In genomic region chr11:5005528-5005927, GRCm38 (mm10) we compare ENCODE assay signal across 23 mouse cellular contexts. TPM values are rescaled to one million over a fixed set of nuclear protein-coding genes. Genes with fewer than 3 reads are reported as not detected.
DNase-seq lines count a peak whose midpoint lies in the region; ATAC-seq and TF ChIP-seq lines count a peak whose summit lies in the region.
"Had no signal": no experiment of that assay in that cellular context is flagged by ENCODE, and none has a peak within 500 bp of the region (broad histone marks: within the 10 kb centered on the region; RNA-seq: fewer than 3 reads in every experiment).

No protein-coding gene starts in this region.

- no peak for TF ChIP-seq CTCF in intestine, postnatal 0 days (IDR thresholded peaks at IDR 0.05; ENCODE audit: low read depth)
- TF ChIP-seq CTCF in liver, embryonic 14.5 days (IDR thresholded peaks at IDR 0.05; ENCODE audit: low read depth): no peak
- TF ChIP-seq CTCF in liver, postnatal 0 days (IDR thresholded peaks at IDR 0.05; ENCODE audit: low read depth): no peak
- TF ChIP-seq CTCF in thymus, adult 2 months (IDR thresholded peaks at IDR 0.05; ENCODE audit: borderline replicate concordance, control insufficient read depth, extremely low read depth, insufficient read depth, low read length, poor library complexity): no peak

- H3K9ac ChIP-seq in intestine, embryonic 15.5 days: no peak overlapping the region
- no peak overlapping the region for H3K9ac ChIP-seq in intestine, postnatal 0 days (ENCODE audit: low read depth, low read length)
- H3K9ac ChIP-seq in liver, embryonic 14.5 days (replicated peaks): no peak overlapping the region; the same call in 1 of the 2 replicates
- no peak overlapping the region for H3K9ac ChIP-seq in liver, postnatal 0 days (replicated peaks)
- H3K9ac ChIP-seq: embryonic facial prominence, embryonic 12.5 days; embryonic facial prominence, embryonic 15.5 days; forebrain, postnatal 0 days; hindbrain, embryonic 12.5 days had no signal

- no peak for DNase-seq in liver, embryonic 14.5 days (ENCODE audit: low read depth in 3 of 3, low spot score in 3 of 3)
- DNase-seq in liver, postnatal 0 days: no peak
- DNase-seq in thymus, adult 2 months: no peak
- DNase-seq in cerebellum, adult 8-10 months: no peak
- DNase-seq in lung, postnatal 14 days: no peak
- DNase-seq in kidney, postnatal 4 days: no peak
- DNase-seq: adrenal gland, postnatal 10 days; adrenal gland, postnatal 36 days; cerebellum, adult 18-20 months; cerebellum, adult 9-11 months; cerebellum, postnatal 25 days; forebrain, postnatal 0 days; gastrocnemius, adult 2 months; gastrocnemius, postnatal 14 days; heart, adult 11 months had no signal

- no peaks in the 10 kb centered on the region for H3K27me3 ChIP-seq in intestine, embryonic 15.5 days (replicated peaks)
- H3K27me3 ChIP-seq in intestine, postnatal 0 days (replicated peaks; ENCODE audit: control insufficient read depth, insufficient read depth, low read length): no peaks in the 10 kb centered on the region
- no peaks in the 10 kb centered on the region for H3K27me3 ChIP-seq in liver, embryonic 14.5 days (ENCODE audit: control insufficient read depth, insufficient read depth, low read length)
- H3K27me3 ChIP-seq in liver, postnatal 0 days (ENCODE audit: insufficient read depth, low read length): no peaks in the 10 kb centered on the region
- H3K27me3 ChIP-seq in thymus, adult 2 months (ENCODE audit: control insufficient read depth, insufficient read depth, low read length): no peaks in the 10 kb centered on the region
- H3K27me3 ChIP-seq: embryonic facial prominence, embryonic 12.5 days; embryonic facial prominence, embryonic 15.5 days; hindbrain, embryonic 12.5 days; Patski had no signal

- H3K9me3 ChIP-seq in intestine, embryonic 15.5 days: no peaks in the 10 kb centered on the region
- no peaks in the 10 kb centered on the region for H3K9me3 ChIP-seq in intestine, postnatal 0 days (ENCODE audit: control insufficient read depth)
- H3K9me3 ChIP-seq in liver, embryonic 14.5 days (ENCODE audit: control insufficient read depth, low read length): no peaks in the 10 kb centered on the region
- no peaks in the 10 kb centered on the region for H3K9me3 ChIP-seq in liver, postnatal 0 days (ENCODE audit: low read length)
- H3K9me3 ChIP-seq: embryonic facial prominence, embryonic 12.5 days; embryonic facial prominence, embryonic 15.5 days; hindbrain, embryonic 12.5 days had no signal

- H3K4me1 ChIP-seq in intestine, embryonic 15.5 days (replicated peaks): no peaks in the 10 kb centered on the region; the same call in 1 of the 2 replicates
- 0 out of 2 replicates have a peak, but pooled peaks cover 5% of the 10 kb centered on the region for H3K4me1 ChIP-seq in intestine, postnatal 0 days (replicated peaks; ENCODE audit: control insufficient read depth, insufficient read depth, low read length)
- peaks cover 70 to 75% of the 10 kb centered on the region in 2 experiments for H3K4me1 ChIP-seq in liver, embryonic 14.5 days (replicated peaks; ENCODE audit: control insufficient read depth in 2 of 2, insufficient read depth in 2 of 2, low read length in 1 of 2)
- H3K4me1 ChIP-seq in liver, postnatal 0 days (ENCODE audit: insufficient read depth): peaks cover 37% of the 10 kb centered on the region
- no peaks in the 10 kb centered on the region for H3K4me1 ChIP-seq in thymus, adult 2 months (replicated peaks; ENCODE audit: control insufficient read depth, insufficient read depth, low read length)
- H3K4me1 ChIP-seq: embryonic facial prominence, embryonic 12.5 days; hindbrain, embryonic 12.5 days had no signal

- H3K4me3 ChIP-seq in intestine, embryonic 15.5 days (replicated peaks): no peak overlapping the region
- no peak overlapping the region for H3K4me3 ChIP-seq in intestine, postnatal 0 days (ENCODE audit: low read depth, low read length)
- H3K4me3 ChIP-seq in liver, embryonic 14.5 days (ENCODE audit: insufficient read depth in 1 of 2, low read depth in 2 of 2, low read length in 2 of 2): no peak overlapping the region
- H3K4me3 ChIP-seq in liver, postnatal 0 days (ENCODE audit: low read depth, low read length): no peak overlapping the region
- H3K4me3 ChIP-seq in thymus, adult 2 months (ENCODE audit: control insufficient read depth, insufficient read depth, low read length): no peak overlapping the region
- H3K4me3 ChIP-seq: embryonic facial prominence, embryonic 12.5 days; embryonic facial prominence, embryonic 15.5 days; gastrocnemius, adult 2 months; hindbrain, embryonic 12.5 days had no signal

- no peak overlapping the region for H3K4me2 ChIP-seq in intestine, embryonic 15.5 days (replicated peaks)
- no peak overlapping the region for H3K4me2 ChIP-seq in intestine, postnatal 0 days (replicated peaks; ENCODE audit: low read depth)
- peak overlapping the region; percentile 31 for H3K4me2 ChIP-seq in liver, embryonic 14.5 days (ENCODE audit: low read depth)
- H3K4me2 ChIP-seq in liver, postnatal 0 days (ENCODE audit: low read depth, low read length): no peak overlapping the region
- H3K4me2 ChIP-seq: embryonic facial prominence, embryonic 12.5 days; embryonic facial prominence, embryonic 15.5 days; heart, embryonic 11.5 days; hindbrain, embryonic 12.5 days had no signal

- peak overlapping the region; percentile 22; the same call in 1 of the 2 replicates for H3K27ac ChIP-seq in intestine, embryonic 15.5 days
- H3K27ac ChIP-seq in intestine, postnatal 0 days (ENCODE audit: low read depth, low read length): no peak overlapping the region
- H3K27ac ChIP-seq in liver, embryonic 14.5 days: peak overlapping the region; percentile 71
- 0 out of 2 replicates have a peak overlapping the region, but pooled peaks have one; percentile 23 for H3K27ac ChIP-seq in liver, postnatal 0 days (ENCODE audit: low read depth)
- H3K27ac ChIP-seq in thymus, adult 2 months (ENCODE audit: control insufficient read depth, insufficient read depth, low read length): no peak overlapping the region
- H3K27ac ChIP-seq: embryonic facial prominence, embryonic 12.5 days; embryonic facial prominence, embryonic 15.5 days; gastrocnemius, adult 2 months; hindbrain, embryonic 12.5 days had no signal

- ATAC-seq in intestine, embryonic 15.5 days: peak; percentile 56; the same call in 1 of the 2 replicates
- peak; percentile 65; the same call in 1 of the 2 replicates for ATAC-seq in intestine, postnatal 0 days
- ATAC-seq in liver, embryonic 14.5 days (ENCODE audit: insufficient read depth): no peak
- no peak for ATAC-seq in liver, postnatal 0 days
- ATAC-seq: forebrain, embryonic 14.5 days; forebrain, postnatal 0 days; Patski had no signal

- WGBS in intestine, embryonic 15.5 days: 81% methylated on average over 2 of the region's 2 CpGs
- WGBS in intestine, postnatal 0 days: 47% methylated on average over 2 of the region's 2 CpGs
- WGBS in liver, embryonic 14.5 days (ENCODE audit: insufficient replicate concordance): 84% methylated on average over 2 of the region's 2 CpGs
- 87% methylated on average over 2 of the region's 2 CpGs for WGBS in liver, postnatal 0 days (ENCODE audit: insufficient replicate concordance)
- WGBS in thymus, adult 2 months: 100% methylated on average over 2 of the region's 2 CpGs

- H3K36me3 ChIP-seq in intestine, embryonic 15.5 days: no peaks in the 10 kb centered on the region
- peaks cover 33% of the 10 kb centered on the region for H3K36me3 ChIP-seq in intestine, postnatal 0 days (ENCODE audit: control insufficient read depth, insufficient read depth)
- peaks cover 19% of the 10 kb centered on the region for H3K36me3 ChIP-seq in liver, embryonic 14.5 days (replicated peaks; ENCODE audit: control insufficient read depth, insufficient read depth, low read depth)
- H3K36me3 ChIP-seq in liver, postnatal 0 days (replicated peaks; ENCODE audit: insufficient read depth, low read length): peaks cover 18% of the 10 kb centered on the region
- H3K36me3 ChIP-seq in thymus, adult 2 months (ENCODE audit: control insufficient read depth, insufficient read depth, low read length): peaks cover 16% of the 10 kb centered on the region

- TF ChIP-seq POLR2A in thymus, adult 2 months (IDR thresholded peaks at IDR 0.05; ENCODE audit: control insufficient read depth, extremely low read depth, insufficient read depth, low read length, poor library complexity): no peak

- no peak for TF ChIP-seq EP300 in liver, embryonic 14.5 days (IDR thresholded peaks at IDR 0.05; ENCODE audit: low read depth)
- no peak for TF ChIP-seq EP300 in liver, postnatal 0 days (IDR thresholded peaks at IDR 0.05; ENCODE audit: low read depth)

RNA-seq across cellular contexts. Expression of gene Ap1b1, which starts 18.9 kb away (rescaled TPM):
- polyA plus RNA-seq in intestine, embryonic 15.5 days (2015; fragmentation: Nextera tagmentation; extraction: Ambion mirVana): 63.5 and 71.3 TPM in 2 replicates
- polyA plus RNA-seq in intestine, postnatal 0 days (2015; fragmentation: Nextera tagmentation; extraction: Ambion mirVana): 60.3 and 60.4 TPM in 2 replicates
- polyA plus RNA-seq in liver, embryonic 14.5 days (2012; rRNA removed): 54.1 and 58.8 TPM in 2 replicates
- 64.1 and 77.8 TPM in 2 replicates for polyA plus RNA-seq in liver, embryonic 14.5 days (2014; fragmentation: Nextera tagmentation; extraction: Ambion mirVana)
- polyA plus RNA-seq in liver, postnatal 0 days (2015; fragmentation: Nextera tagmentation; extraction: Ambion mirVana): 40.7 and 46.3 TPM in 2 replicates
- 129 and 140 TPM in 2 replicates for polyA plus RNA-seq in thymus, adult 2 months (2012; rRNA removed)

RNA-seq across cellular contexts. Expression of gene Rasl10a, which starts 52.4 kb away (rescaled TPM):
- polyA plus RNA-seq in intestine, embryonic 15.5 days (2015; fragmentation: Nextera tagmentation; extraction: Ambion mirVana): 0.68 and 0.90 TPM in 2 replicates
- polyA plus RNA-seq in intestine, postnatal 0 days (2015; fragmentation: Nextera tagmentation; extraction: Ambion mirVana): 0.93 and 1.2 TPM in 2 replicates
- polyA plus RNA-seq in liver, embryonic 14.5 days (2012; rRNA removed): 0.21 and 0.32 TPM in 2 replicates
- 0.34 and 0.38 TPM in 2 replicates for polyA plus RNA-seq in liver, embryonic 14.5 days (2014; fragmentation: Nextera tagmentation; extraction: Ambion mirVana)
- polyA plus RNA-seq in liver, postnatal 0 days (2015; fragmentation: Nextera tagmentation; extraction: Ambion mirVana): 0.58 and 0.66 TPM in 2 replicates
- 5.1 and 6.5 TPM in 2 replicates for polyA plus RNA-seq in thymus, adult 2 months (2012; rRNA removed)

RNA-seq across cellular contexts. Expression of gene Nefh, which starts 57.7 kb away (rescaled TPM):
- polyA plus RNA-seq in intestine, embryonic 15.5 days (2015; fragmentation: Nextera tagmentation; extraction: Ambion mirVana): 0.58 and 0.76 TPM in 2 replicates
- 0.25 and 0.26 TPM in 2 replicates for polyA plus RNA-seq in intestine, postnatal 0 days (2015; fragmentation: Nextera tagmentation; extraction: Ambion mirVana)
- polyA plus RNA-seq in liver, embryonic 14.5 days (2012; rRNA removed): 0.08 and 0.16 TPM in 2 replicates
- 0.22 and 0.29 TPM in 2 replicates for polyA plus RNA-seq in liver, embryonic 14.5 days (2014; fragmentation: Nextera tagmentation; extraction: Ambion mirVana)
- polyA plus RNA-seq in liver, postnatal 0 days (2015; fragmentation: Nextera tagmentation; extraction: Ambion mirVana): 0.16 and 0.18 TPM in 2 replicates
- 2.8 and 3.7 TPM in 2 replicates for polyA plus RNA-seq in thymus, adult 2 months (2012; rRNA removed)

RNA-seq across cellular contexts. Expression of gene Gas2l1, which starts 59.6 kb away (rescaled TPM):
- polyA plus RNA-seq in intestine, embryonic 15.5 days (2015; fragmentation: Nextera tagmentation; extraction: Ambion mirVana): 28.2 and 28.5 TPM in 2 replicates
- polyA plus RNA-seq in intestine, postnatal 0 days (2015; fragmentation: Nextera tagmentation; extraction: Ambion mirVana): 18.9 and 22.8 TPM in 2 replicates
- 10.9 and 11.3 TPM in 2 replicates for polyA plus RNA-seq in liver, embryonic 14.5 days (2012; rRNA removed)
- 12.1 and 17.1 TPM in 2 replicates for polyA plus RNA-seq in liver, embryonic 14.5 days (2014; fragmentation: Nextera tagmentation; extraction: Ambion mirVana)
- polyA plus RNA-seq in liver, postnatal 0 days (2015; fragmentation: Nextera tagmentation; extraction: Ambion mirVana): 14.9 TPM in 2 replicates
- polyA plus RNA-seq in thymus, adult 2 months (2012; rRNA removed): 24.9 and 27.3 TPM in 2 replicates

Comparison
In these comparisons a context has a peak if more than half of its experiments do, and no peak if none do; other contexts are left out.
1. H3K27ac ChIP-seq: peak in intestine, embryonic 15.5 days (single experiment), liver, embryonic 14.5 days (single experiment) and liver, postnatal 0 days (single experiment); none in intestine, postnatal 0 days (single experiment) and thymus, adult 2 months (single experiment).
2. ATAC-seq: peak in intestine, embryonic 15.5 days (single experiment) and intestine, postnatal 0 days (single experiment); none in liver, embryonic 14.5 days (single experiment) and liver, postnatal 0 days (single experiment).